Mouse (Mus musculus) adrenal gland, postnatal 0 days (tissue): Measurements from ENCODE around the gene P2rx1. TPM values are rescaled to one million over a fixed set of nuclear protein-coding genes. Genes with fewer than 3 reads are reported as not detected.

Experiments used
- microRNA-seq: library from miRNA; unstranded; fragments of <30 nt; microRNA quantifications from one replicate; pipeline ENCODE4, GENCODE M21; 2016; ENCODE audit warnings: borderline replicate concordance; ENCODE audit not compliant: insufficient number of aligned reads
- polyA plus RNA-seq: library from polyadenylated mRNA; unstranded; fragments of >200 nt; fragmentation: Nextera tagmentation; extraction: Ambion mirVana; gene quantifications from 2 replicates; pipeline ENCODE4 v1.2.1, GENCODE M21; 2015

P2rx1 gene
- 1.0 and 1.1 TPM in 2 replicates for polyA plus RNA-seq

DNA sequence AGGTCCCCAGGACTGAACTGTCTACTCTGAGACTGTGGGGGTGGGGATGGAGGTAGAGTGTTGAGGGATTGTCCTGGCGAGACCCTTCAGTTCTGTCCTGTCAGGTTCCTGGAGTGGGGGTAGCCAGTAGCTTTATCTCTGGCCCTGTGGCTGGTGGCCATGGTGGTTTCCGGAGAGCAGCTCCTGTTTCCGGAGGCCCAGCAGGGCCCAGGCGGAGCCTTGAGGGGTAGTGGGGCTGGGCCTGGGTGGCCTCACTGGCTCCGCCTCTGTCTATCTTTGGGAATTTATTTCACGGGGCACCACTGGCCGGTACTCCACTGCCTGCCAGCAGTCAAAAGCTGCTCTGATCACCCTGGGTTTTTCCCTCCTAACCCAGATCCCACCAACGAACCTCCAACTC is at the start of gene P2rx1:
Gene P2rx1 (plus strand): TSS at position 333 of the 400 bp plus-strand sequence.

DNA sequence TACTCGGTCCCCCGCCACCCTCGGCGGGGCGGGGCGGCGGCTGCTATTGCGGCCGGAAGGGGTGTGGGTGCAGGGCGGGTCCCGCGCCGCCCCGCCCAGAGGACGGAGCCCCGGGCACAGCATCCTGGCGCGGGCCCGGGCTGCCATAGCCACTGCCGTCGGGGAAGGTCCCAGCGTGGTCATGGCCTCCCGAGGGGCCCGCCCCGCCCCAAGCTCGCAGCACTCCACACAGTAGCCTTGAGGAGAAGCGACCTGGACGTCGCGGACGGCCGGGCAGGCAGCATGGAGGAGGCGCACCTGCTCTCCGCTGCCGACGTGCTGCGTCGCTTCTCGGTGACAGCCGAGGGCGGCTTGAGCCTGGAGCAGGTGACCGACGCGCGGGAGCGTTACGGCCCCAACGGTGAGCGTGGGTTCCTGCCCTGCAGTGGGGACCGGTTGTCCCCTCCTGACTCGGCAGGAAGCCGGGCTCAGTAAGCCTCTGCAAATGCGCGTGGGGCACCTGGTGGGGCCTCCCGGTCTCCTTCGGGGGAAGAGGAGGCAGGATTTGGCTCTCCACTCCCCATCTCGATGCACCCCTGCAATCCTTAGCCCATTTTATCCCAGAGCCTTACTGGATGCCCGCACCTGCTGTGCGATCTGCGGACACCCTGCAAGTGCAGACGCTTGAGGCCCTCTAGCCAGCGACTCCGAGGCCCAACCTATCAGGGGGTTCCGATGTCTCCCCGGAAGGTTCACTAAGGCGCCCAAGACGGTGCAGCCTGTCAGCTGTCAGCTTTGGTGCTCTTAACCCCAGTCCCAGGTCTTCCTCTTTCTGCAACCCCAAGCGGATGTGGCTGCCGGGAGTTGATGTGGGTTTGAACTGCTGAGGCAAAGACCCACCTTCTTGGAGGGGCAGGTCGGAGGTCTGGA is 37.6 kb upstream of the P2rx1 start, which contains the start of gene Atp2a3:
Gene Atp2a3 (plus strand): TSS at position 98 of the 909 bp plus-strand sequence.

DNA sequence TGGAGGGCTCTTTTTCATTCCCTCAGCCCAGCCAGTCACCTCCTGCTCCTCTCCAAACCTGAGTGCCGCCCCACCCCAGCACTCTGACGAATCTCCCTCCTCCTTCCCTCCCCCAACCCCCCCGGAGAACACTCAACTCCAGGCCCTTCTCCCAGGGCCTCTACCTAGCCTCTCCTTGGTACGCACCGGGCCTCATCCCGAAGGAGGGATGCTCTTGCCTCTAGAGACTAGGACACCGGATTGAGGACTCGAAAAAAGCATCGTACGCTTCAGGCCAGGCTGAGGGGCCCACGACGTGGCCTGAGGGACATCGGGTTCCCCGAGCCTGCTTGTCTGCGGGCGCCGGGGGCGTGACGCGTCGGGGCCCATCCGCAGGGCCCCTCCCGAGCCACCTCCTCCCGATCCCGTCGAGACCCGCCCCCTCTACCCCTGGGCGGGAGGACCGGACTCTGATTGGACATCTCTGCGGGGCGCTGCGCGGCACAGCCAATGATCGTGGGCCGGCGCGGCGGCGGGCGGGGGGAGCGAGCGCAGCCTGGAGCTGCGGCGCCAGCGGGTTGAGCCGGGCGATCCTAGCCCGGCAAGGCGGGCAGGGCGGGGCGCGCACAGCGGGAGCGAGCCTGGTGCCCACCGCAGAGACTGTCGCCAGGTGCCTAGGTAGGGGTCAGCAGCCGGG is 19.7 kb downstream of the P2rx1 start, which contains the start of gene Camkk1:
Gene Camkk1 (plus strand): TSS at position 538 of the 676 bp plus-strand sequence.

DNA sequence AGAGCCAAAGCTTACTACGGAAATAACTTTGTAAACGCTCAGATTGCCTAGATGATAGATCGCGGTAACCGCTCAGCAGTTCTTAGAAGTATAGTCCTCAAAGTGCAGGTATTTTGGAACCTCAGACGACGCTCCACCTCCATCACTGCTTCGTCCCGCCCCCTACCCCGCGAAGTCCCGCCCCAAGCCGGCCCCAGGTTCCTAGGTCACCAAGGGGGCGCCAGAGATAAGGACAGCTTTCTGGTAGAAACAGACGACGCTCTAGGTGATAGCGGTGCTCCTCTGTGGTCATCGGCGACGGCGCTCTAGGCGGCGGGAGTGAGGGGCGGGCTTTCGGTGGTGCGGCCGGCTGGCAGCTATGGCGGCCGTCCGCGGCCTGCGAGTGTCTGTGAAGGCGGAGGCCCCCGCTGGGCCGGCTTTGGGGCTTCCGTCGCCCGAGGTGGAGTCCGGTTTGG is 48.7 kb downstream of the P2rx1 start, which contains the start of gene Ncbp3:
Gene Ncbp3 (plus strand): TSS at position 242 of the 455 bp plus-strand sequence.

Small RNA genes within 50 kb of the gene (microRNA-seq; reads per million reads assigned to microRNA genes)
- not detected for gene Gm44467

Other genes with a start within 250 kb of the P2rx1 start
- 7.0 and 13.5 TPM in 2 replicates for gene Cyb5d2, start 203.0 kb upstream of the P2rx1 start, polyA plus RNA-seq
- 6.0 and 6.9 TPM in 2 replicates for gene Zzef1, start 202.9 kb upstream of the P2rx1 start, polyA plus RNA-seq
- 4.7 and 4.8 TPM in 2 replicates for gene Atp2a3, start 37.9 kb upstream of the P2rx1 start, polyA plus RNA-seq
- gene Camkk1, start 19.9 kb downstream of the P2rx1 start, polyA plus RNA-seq = 2.2 and 2.8 TPM in 2 replicates
- 5.6 and 8.5 TPM in 2 replicates for gene Ncbp3, start 48.7 kb downstream of the P2rx1 start, polyA plus RNA-seq
- 0.03 and 0.21 TPM in 2 replicates for gene Itgae, start 91.5 kb downstream of the P2rx1 start, polyA plus RNA-seq
- 2.9 and 3.1 TPM in 2 replicates for gene Haspin, start 139.2 kb downstream of the P2rx1 start, polyA plus RNA-seq
- 0.50 TPM in 2 replicates for gene P2rx5, start 161.3 kb downstream of the P2rx1 start, polyA plus RNA-seq
- gene Emc6, start 177.9 kb downstream of the P2rx1 start, polyA plus RNA-seq = 111 and 130 TPM in 2 replicates
- gene Tax1bp3, start 178.0 kb downstream of the P2rx1 start, polyA plus RNA-seq = 152 and 167 TPM in 2 replicates
- 12.1 and 15.4 TPM in 2 replicates for gene Ctns, start 199.9 kb downstream of the P2rx1 start, polyA plus RNA-seq
- gene Shpk, start 200.4 kb downstream of the P2rx1 start, polyA plus RNA-seq = 4.2 and 5.5 TPM in 2 replicates
- 0.10 and 0.35 TPM in 2 replicates for gene Trpv1, start 235.2 kb downstream of the P2rx1 start, polyA plus RNA-seq